Mouse (Mus musculus): ENCODE measurements around the gene Slc51b. TPM values are rescaled to one million over a fixed set of nuclear protein-coding genes. Genes with fewer than 3 reads are reported as not detected.

The Slc51b gene
- total RNA-seq, 2 experiments from 2014 or later = not detected

GRCm38 (mm10) chr9:65371756-65372155 is 51.0 kb downstream of the Slc51b start:
- no peak for DNase-seq

- DNase-seq = no peak
These were observed 57.0 kb downstream of the Slc51b start for GRCm38 (mm10) chr9:65365721-65366120.

- DNase-seq = no peak
These were observed 59.1 kb downstream of the Slc51b start for GRCm38 (mm10) chr9:65363684-65364083.

Other genes with a start within 250 kb of the Slc51b start
- 1 to 10 TPM; 3.8 to 5.3 TPM for gene Parp16, start 227.6 kb downstream of the Slc51b start, total RNA-seq (2021)
- gene Cilp, start 157.8 kb downstream of the Slc51b start, total RNA-seq (2021) = 100 to 1,000 TPM in 1 of 2 experiments, 10 to 100 TPM in 1; 28.8 to 105 TPM
- gene Clpx, start 128.7 kb downstream of the Slc51b start, total RNA-seq (2021) = 10 to 100 TPM; 44.9 to 60.0 TPM
- gene Pdcd7, start 76.9 kb downstream of the Slc51b start, total RNA-seq (2021) = 10 to 100 TPM; 10.1 to 12.7 TPM
- under 1 TPM; 0.20 to 0.64 TPM for gene Ubap1l, start 61.9 kb downstream of the Slc51b start, total RNA-seq (2021)
- gene Kbtbd13, start 31.3 kb downstream of the Slc51b start, total RNA-seq (2021) = 10 to 100 TPM; 10.3 to 11.6 TPM
- gene Rasl12, start 24.4 kb downstream of the Slc51b start, total RNA-seq (2021) = 1 to 10 TPM; 3.1 to 4.4 TPM
- gene Mtfmt, start 12.8 kb upstream of the Slc51b start, total RNA-seq (2021) = 1 to 10 TPM; 5.0 to 5.3 TPM
- 10 to 100 TPM in 1 of 2 experiments, 1 to 10 TPM in 1; 6.4 to 10.8 TPM for gene Spg21, start 38.0 kb upstream of the Slc51b start, total RNA-seq (2021)
- gene Ankdd1a, start 97.2 kb upstream of the Slc51b start, total RNA-seq (2021) = not detected
- gene Plekho2, start 157.1 kb upstream of the Slc51b start, total RNA-seq (2021) = 1 to 10 TPM; 4.7 to 6.3 TPM
- not detected for gene Pif1, start 164.2 kb upstream of the Slc51b start, total RNA-seq (2021)
- gene Rbpms2, start 206.7 kb upstream of the Slc51b start, total RNA-seq (2021) = 1 to 10 TPM; 1.4 to 2.8 TPM
- 100 to 1,000 TPM; 231 to 232 TPM for gene Oaz2, start 245.0 kb upstream of the Slc51b start, total RNA-seq (2021)

Measured in gastrocnemius, postnatal 25 days (tissue).